Mouse (Mus musculus) testis, postnatal 14 days (tissue): ENCODE data around the gene Scn4b.

Experiments used
- DNase-seq: peaks from one replicate; pipeline ENCODE4 v3.0.0; 2021; ENCODE audit warnings: low spot score

Gene Scn4b

DNA sequence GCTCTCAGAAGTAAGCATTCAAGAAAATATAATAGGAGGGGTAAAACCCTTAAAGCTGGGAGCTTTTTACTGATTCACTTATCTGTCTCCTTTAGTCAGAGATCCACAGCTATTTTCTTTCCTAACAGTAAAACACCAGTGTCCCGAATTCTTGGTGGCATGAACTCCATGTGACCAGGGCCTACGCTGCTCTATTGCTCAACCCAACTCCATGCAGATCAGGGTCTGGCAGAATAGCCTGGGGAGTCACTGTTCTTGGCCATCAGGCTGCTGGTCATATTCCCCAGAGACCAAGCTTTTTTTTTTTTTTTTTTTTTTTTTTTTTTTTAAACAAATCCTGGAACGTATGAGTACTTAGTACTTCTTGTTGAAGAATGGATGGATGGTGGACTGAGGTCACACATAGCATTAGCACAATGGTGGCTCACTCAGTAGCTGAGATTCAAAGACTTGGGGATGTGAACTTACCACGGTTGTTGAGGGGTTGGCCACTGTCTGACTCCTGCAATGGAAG lies 51.5 kb downstream of the Scn4b start:
- no peak for DNase-seq

- no peak for DNase-seq
Observed at GRCm38 (mm10) chr9:45195468-45195867, 57.3 kb downstream of the Scn4b start.

DNA sequence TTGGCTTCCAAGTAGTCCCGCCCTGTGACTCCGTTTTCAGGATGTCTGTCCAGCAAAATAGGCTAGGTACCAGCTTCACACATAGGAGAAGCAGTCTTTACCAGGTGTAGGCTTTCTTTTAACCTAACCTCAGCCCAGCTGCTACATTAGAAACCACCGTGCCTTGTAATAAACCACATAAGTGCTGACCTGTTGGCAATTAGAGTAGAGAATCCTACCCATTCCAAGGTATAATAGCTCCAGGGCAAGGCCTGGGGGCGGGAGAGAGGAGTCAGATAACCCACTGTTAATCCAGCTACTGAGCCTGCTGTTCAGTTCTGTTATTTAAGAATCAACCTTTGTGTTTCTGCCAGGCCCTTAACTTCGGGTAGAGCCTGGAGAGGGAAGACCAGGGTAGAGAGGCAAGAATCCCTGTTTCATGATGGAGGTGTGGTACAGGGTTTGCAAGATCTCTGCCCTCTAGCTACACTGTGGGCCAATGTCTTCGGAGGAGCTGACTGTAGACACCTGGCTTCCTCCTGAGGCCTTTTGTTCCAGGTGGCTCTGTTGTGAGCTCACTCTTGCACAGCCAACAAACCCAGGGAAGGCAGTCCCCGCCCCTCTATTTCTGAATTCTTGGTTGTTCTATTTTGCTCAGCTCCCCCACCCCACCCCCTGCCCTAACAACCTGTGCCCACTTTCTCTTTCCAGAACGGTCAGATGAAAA lies 58.1 kb downstream of the Scn4b start:
- DNase-seq: no peak

DNA sequence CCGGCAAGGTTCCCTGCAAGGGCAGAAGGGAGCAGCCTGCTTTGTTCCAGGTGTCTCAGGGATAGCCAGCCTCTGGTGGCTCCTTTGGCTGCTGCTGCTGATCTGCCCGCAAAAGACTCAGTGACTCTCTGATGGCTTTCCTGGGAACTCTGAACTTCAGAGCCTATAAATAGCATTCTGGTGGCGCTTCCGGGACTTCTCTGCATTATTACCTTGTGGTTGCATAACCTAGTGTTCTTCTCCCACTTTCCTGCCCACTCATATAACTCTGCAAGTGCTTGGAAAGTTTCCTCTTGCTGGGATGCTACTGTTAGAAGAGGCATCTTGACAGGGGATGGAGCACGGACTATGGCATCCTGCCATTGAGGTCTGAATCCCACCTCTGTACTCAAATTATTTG lies 59.4 kb downstream of the Scn4b start:
- no peak for DNase-seq

GRCm38 (mm10) chr9:45201319-45201947 lies 63.2 kb downstream of the Scn4b start:
- DNase-seq: no peak

- DNase-seq: no peak
Observed at GRCm38 (mm10) chr9:45202021-45202798, 64.0 kb downstream of the Scn4b start.
